Mouse (Mus musculus): ENCODE measurements around the gene Nrgn.

Gene Nrgn

DNA sequence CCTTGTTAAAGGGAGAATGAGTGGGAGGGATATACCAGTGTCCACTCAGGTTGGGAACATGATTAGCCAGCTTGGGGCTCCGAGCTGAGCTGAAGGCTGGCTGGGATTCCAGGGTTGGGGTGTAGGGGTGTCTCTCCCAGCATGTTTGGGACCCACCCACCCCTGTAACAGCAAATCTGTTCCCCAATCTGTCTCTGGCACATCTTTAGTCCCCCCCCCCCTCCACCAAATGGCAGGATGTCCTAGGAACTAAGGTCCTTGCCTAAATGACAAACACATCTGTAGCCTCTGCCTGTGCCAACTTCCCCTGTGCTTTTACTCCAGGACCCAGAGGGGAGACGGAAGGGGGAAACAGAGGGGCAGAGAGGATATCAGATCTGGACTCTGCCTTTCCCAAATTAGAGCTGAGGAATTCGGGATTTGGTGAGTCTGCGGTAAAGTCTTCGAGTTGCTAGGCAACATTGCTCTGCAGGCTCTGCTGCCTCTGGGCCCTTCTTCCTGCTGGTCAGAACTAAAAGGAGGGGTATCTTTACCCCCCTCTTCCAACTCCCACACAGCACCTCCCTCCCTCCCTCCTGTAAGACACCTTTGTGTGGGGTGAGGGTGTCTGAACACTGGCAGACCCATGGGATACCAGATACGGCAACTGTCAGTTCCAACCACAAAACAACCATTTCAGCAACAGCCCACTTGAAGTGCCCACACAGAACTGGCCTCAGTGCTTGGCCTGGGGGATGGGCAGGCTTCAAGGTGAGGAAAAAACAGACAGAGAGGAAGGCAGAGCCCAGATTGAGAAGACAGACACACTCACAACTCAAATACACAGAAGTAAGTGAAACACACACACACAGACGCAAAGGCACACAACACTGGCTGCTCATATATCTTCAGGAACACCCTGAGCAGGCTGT, 2.4 kb upstream of the Nrgn start, which contains the start of gene Siae:
Gene Siae (plus strand): TSS at position 861 of the 911 bp plus-strand sequence.
- no peak for DNase-seq (ENCODE audit: low read depth, low spot score)

DNA sequence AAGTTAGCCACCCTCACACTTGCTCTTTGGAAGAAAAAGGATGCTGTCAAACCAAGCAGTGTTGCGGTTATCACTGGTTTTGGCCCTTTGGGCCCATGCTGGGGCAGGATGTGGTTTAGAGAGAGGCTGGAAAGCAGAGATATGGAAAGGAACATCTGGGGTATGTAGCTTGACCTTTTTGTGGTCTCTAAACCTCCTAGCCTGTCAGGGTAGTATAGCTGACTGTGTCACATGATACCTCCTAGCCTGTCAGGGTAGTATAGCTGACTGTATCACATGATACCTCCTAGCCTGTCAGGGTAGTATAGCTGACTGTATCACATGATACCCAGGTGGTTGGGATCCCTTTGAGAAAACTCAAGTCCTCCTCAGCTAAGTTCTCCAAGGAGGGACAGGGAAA, 1.6 kb upstream of the Nrgn start:
- DNase-seq (ENCODE audit: low read depth, low spot score): no peak

DNA sequence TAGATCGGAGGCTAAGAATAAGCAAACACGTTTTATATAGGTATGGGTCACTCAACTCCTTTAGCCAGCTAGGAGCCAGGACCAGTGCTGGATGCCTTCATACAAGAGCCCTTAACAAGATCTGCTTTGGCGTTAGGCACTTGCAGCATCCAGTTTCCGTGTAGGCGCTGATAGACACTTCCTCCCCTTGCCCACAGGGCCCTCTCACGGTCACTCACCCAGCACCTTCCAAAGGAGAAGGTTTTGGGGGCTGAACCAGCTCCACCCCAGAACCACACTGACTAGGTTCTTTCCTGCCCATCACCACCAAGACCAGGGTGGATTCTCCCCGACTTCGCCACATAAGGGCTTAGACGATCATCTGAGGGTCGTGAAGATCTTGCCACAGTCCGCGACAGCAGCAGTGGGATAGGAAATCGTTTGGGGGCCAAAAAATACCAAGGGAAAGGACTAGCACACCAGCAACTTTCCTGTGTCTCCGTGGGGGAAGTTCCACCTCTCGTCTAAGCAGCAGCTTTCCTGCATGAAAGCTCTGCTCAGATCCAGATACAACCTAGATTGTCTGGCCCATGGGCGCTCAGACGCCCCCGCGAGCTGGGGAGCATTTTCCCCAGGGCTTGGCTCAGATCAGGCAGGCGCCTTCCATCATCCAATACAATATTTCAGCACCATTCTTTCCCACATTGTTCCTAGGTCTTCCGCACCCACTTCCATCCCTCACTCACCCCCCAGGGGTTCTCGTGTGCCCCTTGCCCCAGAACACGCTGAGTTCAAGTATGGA, 763 bp downstream of the Nrgn start:
- no peak for DNase-seq (ENCODE audit: low read depth, low spot score)

DNA sequence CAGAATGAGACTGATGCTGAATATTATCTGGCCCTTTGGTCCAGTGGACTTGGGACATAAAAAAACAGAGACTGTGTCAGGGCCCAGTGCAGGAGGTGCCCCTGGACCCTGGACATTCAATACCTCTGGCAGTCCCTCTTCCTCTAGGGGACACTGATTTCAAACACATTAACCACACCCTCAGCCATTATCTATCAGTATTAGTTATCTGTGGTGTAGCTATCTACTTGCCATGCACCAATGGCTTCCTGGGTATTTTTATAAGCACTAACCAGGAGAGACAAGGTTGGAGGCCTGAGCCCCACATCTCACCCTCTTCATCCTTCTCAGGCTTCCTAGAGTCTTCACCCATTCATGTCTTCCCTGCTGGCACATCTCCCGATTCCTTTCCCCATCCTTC, 2.3 kb downstream of the Nrgn start:
- DNase-seq (ENCODE audit: low read depth, low spot score): no peak

DNA sequence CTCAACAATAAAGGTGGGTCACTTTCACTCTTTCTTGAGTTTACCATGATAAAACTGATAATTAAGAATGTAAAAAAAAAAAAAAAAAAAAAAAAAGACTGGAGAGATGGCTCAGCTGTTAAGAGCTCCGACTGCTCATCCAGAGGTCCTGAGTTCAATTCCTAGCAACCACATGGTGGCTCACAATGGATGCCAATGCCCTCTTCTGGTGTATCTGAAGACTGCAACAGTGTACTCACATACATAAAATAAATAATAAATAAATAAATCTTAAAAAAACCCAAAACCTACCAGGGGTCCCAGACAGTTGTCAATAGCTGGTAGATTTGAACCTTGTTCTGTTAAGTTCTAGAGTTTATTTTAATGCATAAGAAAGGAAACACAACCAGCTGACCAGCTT, 5.8 kb downstream of the Nrgn start:
- no peak for DNase-seq (ENCODE audit: low read depth, low spot score)

DNA sequence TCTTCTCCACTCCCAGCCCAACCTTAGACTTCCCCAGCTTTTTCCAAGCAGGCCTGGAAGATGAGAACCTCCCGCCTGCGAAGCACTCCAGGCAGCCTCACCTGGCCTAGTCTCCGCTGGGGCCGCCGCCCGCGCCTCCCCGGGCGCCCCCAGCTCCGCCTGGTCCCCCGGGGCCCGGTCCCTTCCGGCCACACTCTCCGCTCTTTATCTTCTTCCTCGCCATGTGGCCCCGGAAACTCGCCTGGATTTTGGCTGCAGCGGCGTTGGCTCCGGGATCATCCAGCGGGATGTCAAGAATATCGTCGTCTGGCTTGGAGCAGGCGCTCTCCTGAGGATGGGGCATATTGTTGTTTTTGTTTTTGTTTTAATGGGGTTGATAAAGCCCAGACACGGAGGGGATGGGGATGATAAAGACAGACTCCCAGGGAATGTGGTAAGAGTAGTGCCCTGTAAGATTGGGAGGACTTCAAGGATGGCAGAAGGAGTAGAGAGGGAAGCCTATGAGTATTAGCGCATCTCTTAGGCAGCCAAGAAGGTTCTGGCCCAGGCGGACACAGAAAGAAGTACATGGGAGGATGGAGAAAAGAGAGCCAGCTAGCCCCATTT, 6.8 kb downstream of the Nrgn start:
- DNase-seq (ENCODE audit: low read depth, low spot score): no peak

DNA sequence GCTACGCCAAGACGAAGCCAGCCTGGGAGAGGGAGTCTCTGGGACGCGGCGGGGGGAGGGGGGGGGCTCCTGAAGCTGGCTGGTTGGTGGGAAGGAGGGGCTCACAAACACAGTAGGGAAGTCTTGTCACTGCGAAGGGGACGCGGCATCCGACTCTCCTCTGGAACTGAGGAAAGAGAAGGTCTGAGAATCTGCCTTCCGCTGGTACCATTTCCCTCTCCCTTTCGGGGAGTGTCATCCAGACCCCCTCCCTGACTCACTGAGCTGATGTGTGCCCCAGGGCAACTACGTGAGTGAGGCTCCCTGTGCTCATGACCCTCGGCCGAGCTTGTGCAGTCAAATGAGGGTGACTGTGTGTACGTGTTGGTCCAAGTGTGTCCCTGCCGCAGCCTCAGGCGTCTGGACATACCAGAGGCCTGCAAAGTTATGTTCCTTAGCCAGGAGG, 7.5 kb downstream of the Nrgn start:
- no peak for DNase-seq (ENCODE audit: low read depth, low spot score)

DNA sequence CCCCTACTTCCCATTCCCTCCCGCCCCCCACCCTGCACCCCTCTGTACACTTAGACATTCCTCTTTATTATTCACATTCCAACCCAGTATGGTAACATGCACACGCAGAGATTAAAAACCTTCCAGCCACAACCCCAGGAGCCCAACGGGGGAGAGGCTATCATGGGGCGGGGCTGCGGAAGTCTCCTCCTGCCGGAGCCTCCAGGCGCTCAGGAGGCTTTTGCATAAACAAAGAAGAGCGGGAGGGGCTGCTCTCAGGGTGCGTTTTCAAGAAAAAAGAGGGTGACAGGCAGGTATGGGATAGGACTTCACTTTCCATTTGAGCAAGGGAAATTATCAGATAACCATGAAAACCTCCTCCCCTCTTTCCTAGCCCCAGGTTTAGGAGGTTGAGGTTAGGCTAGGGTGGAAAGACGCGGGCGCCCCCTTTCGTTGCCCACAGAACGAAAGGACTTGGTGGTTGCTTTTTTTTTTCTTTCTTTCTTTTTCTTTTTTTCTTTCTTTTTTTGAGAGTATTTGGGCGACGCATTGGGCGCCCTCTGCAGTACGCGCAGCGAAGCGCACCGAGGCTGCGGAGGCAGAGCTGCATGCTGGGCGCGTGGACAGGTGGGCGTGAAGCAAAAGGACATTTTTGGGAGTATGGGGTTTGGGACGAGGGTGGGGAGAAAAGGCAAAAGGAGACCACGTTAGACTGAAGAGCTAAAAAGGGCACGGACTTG, 8.1 kb downstream of the Nrgn start:
- peak; percentile 71 for DNase-seq (ENCODE audit: low read depth, low spot score)

DNA sequence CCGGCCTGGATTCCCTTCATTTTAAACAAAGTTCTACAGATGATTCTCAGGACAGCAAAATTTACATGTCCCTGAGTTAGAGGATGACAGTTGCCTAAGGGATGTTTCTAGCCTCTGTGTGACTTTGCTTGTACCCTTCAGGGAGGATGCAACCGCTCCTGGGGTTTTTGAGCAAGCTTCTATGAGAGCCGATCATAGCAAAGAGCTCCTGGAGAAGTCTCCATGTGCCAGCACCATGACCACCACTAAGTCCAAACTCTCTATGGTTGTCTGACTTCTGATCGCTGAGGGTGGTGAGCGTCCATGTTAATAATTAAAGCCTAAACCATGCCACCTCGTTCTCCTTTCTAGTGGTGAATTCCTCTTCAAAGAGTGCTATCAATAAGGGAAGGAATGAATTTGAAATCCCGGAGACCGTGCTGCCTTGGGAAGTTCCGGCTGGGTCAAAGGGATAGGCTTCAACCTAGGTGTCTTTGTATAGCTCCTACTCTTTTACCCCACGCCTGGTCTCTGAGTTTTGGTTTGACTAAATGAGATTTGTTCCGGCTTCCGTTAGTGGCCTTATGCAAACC, 8.7 kb downstream of the Nrgn start:
- DNase-seq (ENCODE audit: low read depth, low spot score): no peak

DNA sequence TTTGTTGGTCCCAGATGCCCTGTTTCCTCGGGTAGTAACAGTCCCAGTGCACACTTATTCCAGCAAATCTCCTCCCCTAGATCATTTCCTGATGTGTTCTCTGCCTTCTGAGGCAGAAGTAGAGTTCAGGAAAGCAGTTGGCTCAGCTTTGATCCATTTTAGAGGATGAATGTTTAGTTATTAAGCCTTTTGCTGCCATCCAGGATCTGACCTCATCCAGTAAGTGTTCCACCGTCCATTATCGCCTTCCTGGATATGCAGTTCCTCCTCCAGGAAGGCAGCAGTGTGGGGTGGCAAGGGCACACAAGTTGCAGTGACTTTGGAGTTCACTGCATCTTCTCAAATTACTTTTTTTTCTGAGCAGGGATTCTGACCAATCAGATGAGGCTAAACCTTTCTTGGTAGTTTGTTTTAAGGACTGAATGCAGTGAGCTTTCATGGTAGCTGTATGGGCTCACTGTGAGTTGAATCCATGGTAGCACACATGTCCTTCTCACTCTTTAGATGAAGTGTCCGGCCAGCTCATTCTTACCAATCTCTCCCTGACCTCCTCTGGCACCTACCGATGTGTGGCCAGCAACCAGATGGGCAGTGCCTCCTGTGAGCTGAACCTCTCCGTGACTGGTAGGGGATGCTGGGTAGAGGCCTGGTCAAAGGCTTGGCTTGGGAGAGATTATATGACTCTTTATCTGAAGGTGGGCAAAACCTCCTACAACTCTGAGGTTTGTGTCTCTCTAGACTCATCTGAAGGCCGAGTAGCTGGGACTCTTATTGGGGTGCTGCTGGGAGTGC, 10.7 kb downstream of the Nrgn start:
- no peak for DNase-seq (ENCODE audit: low read depth, low spot score)

DNA sequence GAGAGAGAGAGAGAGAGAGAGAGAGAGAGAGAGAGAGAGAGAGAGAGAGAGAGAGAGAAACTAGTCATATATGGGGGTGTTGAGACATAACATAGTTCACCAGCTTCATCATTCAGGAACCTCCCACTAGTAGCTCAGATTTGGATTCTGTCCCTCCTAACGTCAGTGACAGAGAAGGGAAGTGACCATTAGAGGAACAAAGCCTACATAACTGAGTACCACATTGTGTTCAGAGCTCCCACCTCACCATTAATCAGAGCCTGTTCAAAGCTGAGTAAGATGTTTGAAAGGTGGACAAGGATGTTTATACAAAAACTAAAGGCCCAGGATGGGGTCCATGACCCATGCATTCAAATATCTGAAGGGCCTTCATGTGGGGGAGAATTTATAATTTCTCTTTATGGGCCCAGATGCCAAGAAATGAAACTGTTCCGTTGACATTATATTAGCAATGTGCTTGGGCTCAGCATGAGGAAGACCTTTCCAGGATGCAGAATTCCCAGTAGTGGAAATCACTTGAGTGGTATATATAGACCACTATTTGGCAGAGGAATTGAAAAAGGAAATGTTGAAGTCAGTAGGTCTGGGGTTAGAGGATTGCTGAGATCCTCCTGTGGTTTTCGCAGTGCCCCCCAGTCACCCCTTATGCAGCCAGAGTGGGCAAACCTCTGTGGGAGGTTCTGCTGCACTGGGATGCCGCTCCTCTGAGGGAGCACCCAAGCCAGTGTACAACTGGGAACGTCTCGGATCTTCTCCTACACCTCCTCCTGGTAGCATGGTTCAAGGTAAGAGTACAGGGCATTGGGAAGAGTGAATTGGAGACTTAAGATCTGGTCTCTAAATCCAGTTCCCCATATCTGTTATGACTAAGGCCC, 11.8 kb downstream of the Nrgn start:
- no peak for DNase-seq (ENCODE audit: low read depth, low spot score)

DNA sequence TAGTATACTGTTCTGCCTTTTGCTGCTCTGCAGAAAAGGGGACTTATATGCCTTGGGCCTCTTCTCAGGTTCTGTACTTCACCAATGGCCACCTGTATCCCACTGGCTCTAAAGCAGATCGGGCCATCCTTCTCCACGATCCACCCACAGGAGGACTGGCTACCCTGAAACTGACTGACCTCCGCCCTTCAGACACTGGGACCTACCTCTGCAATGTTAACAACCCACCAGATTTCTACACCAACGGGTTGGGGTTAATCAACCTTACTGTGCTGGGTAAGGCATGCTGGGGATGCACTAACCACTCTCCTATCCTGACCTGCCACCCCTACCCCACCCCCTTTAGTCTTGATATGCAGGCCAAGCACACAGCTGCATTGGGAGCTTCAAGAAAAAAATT, 12.5 kb downstream of the Nrgn start:
- DNase-seq (ENCODE audit: low read depth, low spot score): no peak

DNA sequence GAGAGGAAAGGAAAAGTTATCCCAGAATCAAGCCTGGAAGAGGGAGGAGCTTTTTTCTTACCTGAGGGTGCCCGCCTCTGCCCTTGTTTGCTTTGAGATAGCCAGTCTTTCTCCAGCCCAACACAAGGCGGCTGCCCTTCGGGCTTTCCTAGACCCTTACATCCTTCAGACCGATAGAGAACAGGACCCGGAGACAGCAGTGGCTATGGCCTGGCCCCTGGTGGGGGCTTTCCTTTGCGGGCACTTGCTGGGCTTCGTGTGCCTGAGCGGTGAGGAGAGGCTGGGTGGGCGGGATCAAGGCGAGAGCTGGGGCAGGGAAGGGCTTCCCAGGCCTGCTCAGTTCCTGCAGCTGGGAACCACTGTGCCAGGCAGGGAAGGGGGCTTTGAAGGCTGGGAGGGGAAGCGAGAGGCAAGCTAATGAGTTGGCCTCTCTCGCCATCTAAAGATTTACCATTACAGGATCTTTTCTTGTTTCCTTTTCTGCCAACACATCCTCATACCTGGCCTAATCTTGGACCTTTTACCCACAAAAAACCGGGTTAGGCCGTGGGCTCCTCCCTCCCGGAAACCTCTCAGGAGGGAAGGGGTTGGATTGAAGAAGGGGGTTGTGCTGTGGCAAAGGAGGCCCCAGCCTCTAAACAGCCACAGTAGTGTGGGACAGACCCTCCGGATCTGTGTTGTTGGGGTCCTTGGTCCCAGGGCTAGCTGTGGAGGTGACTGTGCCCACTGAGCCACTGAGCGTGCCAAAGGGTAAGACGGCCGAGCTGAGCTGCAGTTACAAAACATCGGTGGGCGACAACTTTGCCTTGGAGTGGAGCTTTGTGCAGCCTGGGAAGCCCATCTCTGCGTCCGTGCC, 13.3 kb downstream of the Nrgn start, which contains the start of gene Vsig2:
Gene Vsig2 (plus strand): TSS at position 86 of the 856 bp plus-strand sequence.
- DNase-seq (ENCODE audit: low read depth, low spot score): no peak

DNA sequence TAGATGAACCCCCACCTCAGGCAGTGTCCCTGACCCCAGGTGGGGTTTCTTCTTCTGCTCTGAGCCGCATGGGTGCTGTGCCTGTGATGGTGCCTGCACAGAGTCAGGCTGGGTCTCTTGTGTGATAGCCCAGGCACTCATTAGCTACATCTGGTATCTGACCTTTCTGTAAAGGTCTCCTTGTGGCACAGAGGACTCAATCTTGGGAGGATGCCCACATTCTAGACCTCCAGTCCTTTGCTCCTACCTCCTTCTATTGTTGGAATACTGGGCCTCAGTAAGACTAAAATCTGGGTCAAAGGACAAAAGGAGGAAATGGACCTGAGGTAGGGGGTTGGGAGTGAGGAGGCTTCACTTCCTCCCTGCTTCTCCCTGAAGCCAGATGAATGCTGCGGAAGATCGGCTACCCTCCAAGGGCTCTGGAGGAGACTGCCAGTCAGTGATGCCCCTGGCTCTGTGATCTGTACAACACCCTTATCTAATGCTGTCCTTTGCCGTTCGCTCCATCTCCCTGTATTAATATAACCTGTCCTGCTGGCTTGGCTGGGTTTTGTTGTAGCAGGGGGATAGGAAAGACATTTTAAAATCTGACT, 14.9 kb downstream of the Nrgn start:
- no peak for DNase-seq (ENCODE audit: low read depth, low spot score)

DNA sequence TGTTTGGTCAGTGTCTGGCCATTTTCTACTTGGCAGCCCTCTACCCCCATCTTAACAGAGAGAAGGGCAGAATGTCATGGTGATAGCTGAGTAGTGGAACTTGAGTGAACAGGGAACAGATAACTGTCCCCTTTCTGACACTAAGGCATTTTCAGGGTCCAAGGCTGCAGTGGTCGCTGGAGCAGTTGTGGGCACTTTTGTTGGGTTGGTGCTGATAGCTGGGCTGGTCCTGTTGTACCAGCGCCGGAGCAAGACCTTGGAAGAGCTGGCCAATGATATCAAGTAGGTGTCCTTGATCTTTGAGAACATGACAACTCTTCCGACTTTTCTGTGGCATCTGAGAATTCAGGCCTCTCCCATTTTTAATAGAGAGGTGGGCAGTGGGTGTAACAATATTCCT, 15.9 kb downstream of the Nrgn start:
- no peak for DNase-seq (ENCODE audit: low read depth, low spot score)

DNA sequence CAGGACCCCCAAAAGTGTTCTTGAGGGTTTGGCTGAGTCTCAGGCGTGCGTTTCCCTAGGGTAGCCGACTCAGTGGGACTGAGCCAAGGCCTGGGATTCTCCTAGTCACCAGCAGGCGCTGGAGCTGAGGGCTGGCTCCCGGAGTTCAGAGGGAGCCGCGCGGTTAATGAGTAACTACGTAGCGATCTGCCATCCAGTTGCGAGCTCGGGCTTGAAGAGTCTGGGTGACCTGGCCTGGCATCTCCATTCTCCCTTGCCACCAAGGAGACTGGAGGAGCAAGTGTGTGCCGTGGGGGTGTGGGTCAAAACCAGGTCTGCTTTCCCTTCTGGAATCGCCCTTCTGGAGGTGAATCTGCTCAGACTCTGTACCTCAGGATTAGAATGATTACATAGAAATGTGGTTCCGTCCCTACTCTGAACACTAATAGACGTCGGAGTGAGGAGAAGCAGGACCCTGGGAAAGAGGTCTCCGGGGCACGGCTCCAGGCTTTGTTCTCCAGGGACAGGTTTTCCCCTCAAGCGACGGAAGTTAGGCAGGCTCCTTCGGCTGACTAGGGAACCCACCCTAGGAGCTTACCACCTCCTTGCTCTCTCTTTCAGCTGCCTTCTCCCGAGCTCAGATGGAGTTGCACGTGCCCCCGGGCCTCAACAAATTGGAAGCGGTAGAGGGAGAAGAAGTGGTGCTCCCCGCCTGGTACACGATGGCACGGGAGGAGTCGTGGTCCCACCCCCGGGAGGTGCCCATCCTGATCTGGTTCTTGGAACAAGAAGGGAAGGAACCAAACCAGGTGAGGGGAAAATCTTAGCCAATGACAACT, 21.6 kb downstream of the Nrgn start:
- peak; percentile 74 for DNase-seq (ENCODE audit: low read depth, low spot score)

Data from mesoderm, embryonic 11.5 days (tissue).